Mouse (Mus musculus): Measurements from ENCODE around the gene Fgfr2.

DNA sequence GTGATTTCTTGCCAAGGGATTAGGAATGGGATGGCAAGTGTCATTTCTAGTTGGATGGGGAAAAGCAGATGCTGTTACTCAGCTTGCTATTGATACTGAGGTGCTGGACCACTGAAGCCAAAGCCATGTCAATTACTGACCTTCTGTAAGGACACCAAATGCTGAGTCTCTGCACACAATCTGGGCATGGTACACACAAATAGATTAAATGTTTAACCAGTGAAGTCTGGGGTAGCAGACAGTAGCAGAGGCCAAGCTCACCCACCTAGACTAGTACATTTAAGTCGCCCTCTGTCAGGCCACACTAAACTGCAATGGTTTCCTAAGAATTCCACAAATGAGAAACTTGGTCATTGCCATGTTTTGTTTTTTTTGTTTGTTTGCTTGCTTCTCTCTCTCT is 794.5 kb downstream of the Fgfr2 start:
- TF ChIP-seq ZC3H11A (IDR thresholded peaks at IDR 0.05; ENCODE audit: borderline replicate concordance, low read depth, low read length) = no peak
- no peak for TF ChIP-seq MAFK (IDR thresholded peaks at IDR 0.05; ENCODE audit: insufficient read depth, low read depth, low read length)
- no peak for TF ChIP-seq CHD2 (IDR thresholded peaks at IDR 0.05; ENCODE audit: low read depth, low read length)
- TF ChIP-seq ZNF384 (IDR thresholded peaks at IDR 0.05; ENCODE audit: low read depth, low read length) = no peak
